Mouse (Mus musculus) liver, embryonic 14 days (tissue): ENCODE measurements around the gene Ciapin1. TPM values are rescaled to one million over a fixed set of nuclear protein-coding genes. Genes with fewer than 3 reads are reported as not detected.

Experiments used
- polyA plus RNA-seq: library from polyadenylated mRNA; depleted of rRNA; stranded (reverse); fragments of >200 nt; gene quantifications from 2 replicates; pipeline ENCODE4 v1.2.3, GENCODE M21; 2012; rRNA removed

Gene Ciapin1
- polyA plus RNA-seq: 21.7 and 27.1 TPM in 2 replicates

GRCm38 (mm10) chr8:94837662-94838574 is at the start of gene Ciapin1, which contains the start of gene Coq9:
Gene Ciapin1 (minus strand): TSS chr8:94838358.
Gene Coq9 (plus strand): TSS chr8:94838321.

DNA sequence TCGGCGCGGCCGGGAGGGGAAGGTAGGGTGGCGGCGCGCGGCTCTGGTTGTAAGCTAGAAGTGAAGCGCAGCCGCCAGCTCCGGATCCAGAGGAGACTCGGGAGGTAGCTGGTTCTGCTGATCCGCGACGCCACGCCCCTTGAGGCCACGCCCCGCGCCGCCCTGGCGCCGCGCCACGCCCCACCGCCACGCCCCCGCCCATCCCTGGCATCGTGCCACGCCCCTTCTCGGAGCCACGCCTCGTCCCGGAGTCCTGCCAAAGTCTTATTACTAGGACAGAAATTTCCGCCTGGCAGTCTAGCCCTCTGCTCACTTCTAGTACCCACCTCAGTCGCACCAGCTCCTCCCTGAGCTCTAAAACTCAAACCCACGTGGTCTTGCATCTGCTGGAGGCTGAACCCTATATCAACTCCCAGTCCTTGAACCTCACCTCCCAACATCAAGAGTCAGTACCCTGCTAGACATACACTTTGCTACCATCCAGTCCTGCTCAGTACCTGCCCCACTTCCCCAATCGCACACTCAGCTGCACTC is 38.1 kb upstream of the Ciapin1 start, which contains the start of gene Dok4:
Gene Dok4 (minus strand): TSS at position 134 of the 534 bp plus-strand sequence.

GRCm38 (mm10) chr8:94857346-94858173 is 19.4 kb upstream of the Ciapin1 start, which contains the start of gene Polr2c:
Gene Polr2c (plus strand): TSS chr8:94857450.

DNA sequence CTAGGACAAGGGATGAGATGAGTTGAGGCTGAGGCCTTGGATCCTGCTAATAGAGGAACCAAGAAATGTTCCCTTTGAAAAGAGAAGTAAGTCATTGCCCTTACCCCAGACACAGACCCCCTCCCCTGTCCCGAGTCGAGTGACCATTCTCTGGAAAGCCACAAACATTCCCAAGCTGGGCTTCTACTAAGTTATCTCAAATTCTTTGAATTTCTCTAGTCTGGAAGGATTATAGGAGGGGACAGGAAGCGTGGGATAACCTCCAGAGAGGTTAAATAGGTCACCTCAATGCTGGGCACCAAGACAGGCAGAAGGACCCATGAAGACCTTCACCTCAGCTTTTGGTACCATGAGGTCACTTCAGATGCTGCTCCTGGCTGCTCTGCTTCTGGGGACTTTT is 28.0 kb downstream of the Ciapin1 start, which contains the start of gene Ccl17:
Gene Ccl17 (plus strand): TSS at position 301 of the 400 bp plus-strand sequence.

DNA sequence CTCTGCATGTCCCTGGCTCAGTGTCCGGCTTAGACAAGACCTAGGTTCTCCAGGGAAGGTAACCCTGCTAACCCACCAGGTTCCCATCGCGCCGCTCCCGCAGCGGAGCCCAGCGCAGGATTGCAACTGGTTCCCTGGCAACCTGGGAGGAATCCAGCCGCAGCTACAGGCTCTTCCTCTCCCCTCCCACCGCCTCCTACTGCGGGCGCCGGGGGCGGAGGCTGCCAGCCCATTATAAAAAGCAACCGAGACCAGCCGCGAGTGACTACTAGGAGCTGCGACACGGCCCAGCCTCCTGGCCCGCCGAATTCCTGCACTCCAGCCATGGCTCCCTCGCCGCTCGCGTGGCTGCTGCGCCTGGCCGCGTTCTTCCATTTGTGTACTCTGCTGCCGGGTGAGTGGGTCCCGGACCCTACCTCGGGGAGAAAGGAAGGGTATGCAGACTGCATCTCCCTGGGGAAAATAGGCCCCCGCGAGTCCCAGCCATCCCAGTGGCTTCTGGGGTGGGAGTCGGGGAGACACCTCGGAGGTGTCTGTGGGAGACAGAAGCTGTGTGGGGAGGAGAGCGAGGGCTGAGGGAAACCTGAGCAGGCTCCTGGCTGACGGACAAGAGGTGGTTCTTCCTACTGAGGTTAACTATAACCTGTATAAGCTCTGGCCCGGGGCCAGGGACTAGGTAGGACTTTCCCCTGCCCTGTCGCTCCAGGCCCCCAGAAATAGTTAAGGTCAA is 66.1 kb downstream of the Ciapin1 start, which contains the start of gene Cx3cl1:
Gene Cx3cl1 (plus strand): TSS at position 69 of the 730 bp plus-strand sequence.

Other genes with a start within 250 kb of the Ciapin1 start
- 6.2 and 7.0 TPM in 2 replicates for gene Rspry1, start 236.4 kb downstream of the Ciapin1 start, polyA plus RNA-seq
- 17.7 and 21.2 TPM in 2 replicates for gene Fam192a, start 236.4 kb downstream of the Ciapin1 start, polyA plus RNA-seq
- gene Arl2bp, start 171.8 kb downstream of the Ciapin1 start, polyA plus RNA-seq: 19.0 and 20.6 TPM in 2 replicates
- gene Pllp, start 142.1 kb downstream of the Ciapin1 start, polyA plus RNA-seq: 0.31 and 0.41 TPM in 2 replicates
- gene Ccl22, start 92.8 kb downstream of the Ciapin1 start, polyA plus RNA-seq: 0.14 and 0.18 TPM in 2 replicates
- gene Cx3cl1, start 66.3 kb downstream of the Ciapin1 start, polyA plus RNA-seq: 0.10 and 0.23 TPM in 2 replicates
- gene Ccl17, start 27.9 kb downstream of the Ciapin1 start, polyA plus RNA-seq: 0.29 TPM in 1 of 2 replicates, not detected in the other
- gene Coq9, start within 50 bp of the Ciapin1 start, polyA plus RNA-seq: 33.4 and 36.4 TPM in 2 replicates
- 50.6 and 56.1 TPM in 2 replicates for gene Polr2c, start 19.1 kb upstream of the Ciapin1 start, polyA plus RNA-seq
- 10.3 and 10.4 TPM in 2 replicates for gene Dok4, start 38.0 kb upstream of the Ciapin1 start, polyA plus RNA-seq
- gene Ccdc102a, start 79.7 kb upstream of the Ciapin1 start, polyA plus RNA-seq: 2.5 and 3.0 TPM in 2 replicates
- 0.37 and 0.46 TPM in 2 replicates for gene Adgrg5, start 85.3 kb upstream of the Ciapin1 start, polyA plus RNA-seq
- 37.3 and 44.5 TPM in 2 replicates for gene Adgrg1, start 136.4 kb upstream of the Ciapin1 start, polyA plus RNA-seq
- 6.7 and 9.1 TPM in 2 replicates for gene Adgrg3, start 179.3 kb upstream of the Ciapin1 start, polyA plus RNA-seq
- gene Drc7, start 216.7 kb upstream of the Ciapin1 start, polyA plus RNA-seq: 0.16 and 0.20 TPM in 2 replicates
- gene Katnb1, start 242.8 kb upstream of the Ciapin1 start, polyA plus RNA-seq: 7.8 and 8.5 TPM in 2 replicates